Mouse (Mus musculus) erythroblast, embryonic 14.5 days (primary cell): ENCODE results near the gene Glyctk. TPM values are rescaled to one million over a fixed set of nuclear protein-coding genes. Genes with fewer than 3 reads are reported as not detected.

ENCODE experiments used
- H3K27me3 ChIP-seq: 2 replicates; pipeline ENCODE4 v1.6.1; 2012; ENCODE audit warnings: inconsistent platforms; ENCODE audit not compliant: control insufficient read depth
- H3K36me3 ChIP-seq: 2 replicates; pipeline ENCODE4 v1.6.1; 2012; ENCODE audit warnings: mild to moderate bottlenecking, inconsistent platforms; ENCODE audit not compliant: control insufficient read depth
- H3K4me1 ChIP-seq: 2 replicates; pipeline ENCODE4 v1.6.1; 2012; ENCODE audit warnings: inconsistent platforms; ENCODE audit not compliant: control insufficient read depth
- H3K4me3 ChIP-seq: replicated peaks from 2 replicates; pipeline ENCODE3; 2012; ENCODE audit warnings: moderate library complexity, mild to moderate bottlenecking, inconsistent platforms
- H3K9me3 ChIP-seq: 2 replicates; pipeline ENCODE4 v1.6.1; 2012; ENCODE audit warnings: low read length, inconsistent platforms, mixed read lengths; ENCODE audit not compliant: control insufficient read depth
- GATA1 ChIP-seq: IDR thresholded peaks from 2 replicates; pipeline ENCODE4 v1.6.1; 2012; ENCODE audit warnings: low read length, inconsistent platforms, mixed read lengths
- TAL1 ChIP-seq: IDR thresholded peaks from 3 replicates; pipeline ENCODE4 v1.6.1; 2012; ENCODE audit warnings: low read length, inconsistent platforms, mixed read lengths
- polyA plus RNA-seq: library from polyadenylated mRNA; stranded (reverse); fragments of >175 nt; gene quantifications from 2 replicates; pipeline ENCODE4 v1.2.3, GENCODE M21; 2012

Glyctk gene
- polyA plus RNA-seq, 1 experiment = 0.07 TPM

- Histone ChIP-seq H3K4me3 (no peak overlapping the region), H3K9me3 (no peaks in the 10 kb centered on the region), H3K4me1 (peaks cover 36% of the 10 kb centered on the region), H3K36me3 (peaks cover 25% of the 10 kb centered on the region), H3K27me3 (peaks cover 9% of the 10 kb centered on the region)
- TF ChIP-seq GATA1 (no peak), TAL1 (no peak)
These were observed 39.8 kb upstream of the Glyctk start for GRCm38 (mm10) chr9:106197732-106198131.

- Histone ChIP-seq H3K27me3 (peaks cover 9% of the 10 kb centered on the region), H3K4me1 (peaks cover 30% of the 10 kb centered on the region), H3K4me3 (no peak overlapping the region), H3K36me3 (peaks cover 31% of the 10 kb centered on the region), H3K9me3 (no peaks in the 10 kb centered on the region)
- TF ChIP-seq TAL1 (no peak), GATA1 (no peak)
These were observed 39.3 kb upstream of the Glyctk start for GRCm38 (mm10) chr9:106197081-106197713.

- Histone ChIP-seq H3K4me1 (peaks cover 26% of the 10 kb centered on the region), H3K4me3 (no peak overlapping the region), H3K9me3 (no peaks in the 10 kb centered on the region), H3K36me3 (peaks cover 46% of the 10 kb centered on the region), H3K27me3 (peaks cover 9% of the 10 kb centered on the region)
- TF ChIP-seq GATA1 (no peak), TAL1 (no peak)
These were observed 37.8 kb upstream of the Glyctk start for GRCm38 (mm10) chr9:106195693-106196092.

GRCm38 (mm10) chr9:106193930-106194807 lies 36.2 kb upstream of the Glyctk start:
- H3K4me1 ChIP-seq = peaks cover 13% of the 10 kb centered on the region
- peaks cover 61% of the 10 kb centered on the region for H3K36me3 ChIP-seq
- H3K9me3 ChIP-seq = no peaks in the 10 kb centered on the region
- H3K27me3 ChIP-seq = peaks cover 9% of the 10 kb centered on the region
- TF ChIP-seq GATA1 = no peak
- no peak for TF ChIP-seq TAL1
- H3K4me3 ChIP-seq = no peak overlapping the region

- Histone ChIP-seq H3K4me3 (no peak overlapping the region), H3K4me1 (peaks cover 4% of the 10 kb centered on the region; the same call in 1 of the 2 replicates)
- TF ChIP-seq GATA1 (no peak), TAL1 (no peak)
These were observed 35.1 kb upstream of the Glyctk start for GRCm38 (mm10) chr9:106192998-106193397.

GRCm38 (mm10) chr9:106192024-106192423 lies 34.1 kb upstream of the Glyctk start:
- Histone ChIP-seq H3K4me1 (no peaks in the 10 kb centered on the region), H3K27me3 (no peaks in the 10 kb centered on the region), H3K9me3 (no peaks in the 10 kb centered on the region), H3K4me3 (no peak overlapping the region), H3K36me3 (peaks cover 83% of the 10 kb centered on the region)
- TF ChIP-seq GATA1 (no peak), TAL1 (no peak)

More at GRCm38 (mm10) chr9:106192998-106193397, 35.1 kb upstream of the Glyctk start:
- Histone ChIP-seq H3K27me3 (peaks cover 5% of the 10 kb centered on the region; the same call in 1 of the 2 replicates), H3K36me3 (peaks cover 73% of the 10 kb centered on the region), H3K9me3 (no peaks in the 10 kb centered on the region)

GRCm38 (mm10) chr9:106191355-106191754 lies 33.4 kb upstream of the Glyctk start:
- Histone ChIP-seq H3K27me3 (no peaks in the 10 kb centered on the region), H3K4me3 (no peak overlapping the region), H3K4me1 (no peaks in the 10 kb centered on the region), H3K9me3 (no peaks in the 10 kb centered on the region), H3K36me3 (peaks cover 89% of the 10 kb centered on the region)
- TF ChIP-seq GATA1 = no peak
- no peak for TF ChIP-seq TAL1

GRCm38 (mm10) chr9:106183996-106184395 lies 26.1 kb upstream of the Glyctk start:
- Histone ChIP-seq H3K4me1 (no peaks in the 10 kb centered on the region; the same call in 1 of the 2 replicates), H3K36me3 (peaks cover 99% of the 10 kb centered on the region), H3K4me3 (no peak overlapping the region), H3K27me3 (no peaks in the 10 kb centered on the region), H3K9me3 (no peaks in the 10 kb centered on the region)
- TF ChIP-seq TAL1 = no peak
- no peak for TF ChIP-seq GATA1

- Histone ChIP-seq H3K4me3 (no peak overlapping the region), H3K4me1 (no peaks in the 10 kb centered on the region; the same call in 1 of the 2 replicates), H3K36me3 (peaks cover 99% of the 10 kb centered on the region), H3K9me3 (no peaks in the 10 kb centered on the region), H3K27me3 (no peaks in the 10 kb centered on the region)
- TF ChIP-seq GATA1 (no peak), TAL1 (no peak)
These were observed 24.2 kb upstream of the Glyctk start for GRCm38 (mm10) chr9:106182146-106182545.
